Mouse (Mus musculus) A20 (cell line): Measurements from ENCODE around the gene Ints1.
"Not testable (repeated sequence)": the region's sequence is repeated elsewhere in the genome, so short reads cannot be mapped to it uniquely, and the experiment has no call there.

Experiments
- DNase-seq: peaks from one replicate; pipeline ENCODE4 v3.0.0-alpha.2; 2011; ENCODE audit warnings: low read depth, low spot score

Gene Ints1

DNA sequence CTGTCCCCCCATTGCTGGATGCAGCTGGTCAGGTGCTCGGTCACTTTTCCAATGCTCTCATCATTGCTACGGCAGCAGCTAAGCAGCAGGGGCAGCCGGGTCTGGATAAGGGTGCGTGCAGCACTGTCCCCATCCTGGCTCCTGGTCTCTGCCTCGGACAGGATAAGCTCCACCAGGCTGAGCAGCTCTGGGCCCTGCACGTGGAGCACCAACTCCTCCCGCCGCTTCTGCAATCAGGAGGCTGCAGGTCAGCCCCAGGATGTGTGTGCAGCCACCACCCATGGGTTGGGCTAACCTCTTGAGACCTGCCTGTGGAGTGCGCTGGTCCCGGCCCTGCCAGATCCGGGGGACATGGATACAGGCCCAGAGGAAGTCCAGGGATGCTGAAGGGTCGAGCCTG, 19.3 kb downstream of the Ints1 start:
- no peak for DNase-seq

DNA sequence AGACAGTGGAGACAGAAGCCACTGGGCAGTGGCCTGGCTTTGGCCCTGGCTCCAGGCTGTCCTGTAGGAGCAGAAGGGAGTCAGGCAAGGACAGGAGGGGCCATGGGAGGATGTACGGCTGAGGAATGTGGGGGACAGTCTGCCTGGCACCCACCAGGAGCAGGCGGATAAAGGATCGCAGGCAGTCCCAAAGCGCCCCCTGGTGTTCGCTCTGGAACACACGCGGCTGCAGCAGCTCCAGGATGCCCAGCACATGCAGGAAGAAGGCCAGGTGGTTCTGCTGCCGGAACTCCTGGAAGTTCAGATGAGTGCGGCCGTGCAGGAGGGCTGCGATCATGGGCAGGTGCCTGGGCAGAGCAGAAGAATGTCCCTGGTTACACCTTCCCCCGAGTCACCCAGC, 20.7 kb downstream of the Ints1 start:
- peak; percentile 54 for DNase-seq

DNA sequence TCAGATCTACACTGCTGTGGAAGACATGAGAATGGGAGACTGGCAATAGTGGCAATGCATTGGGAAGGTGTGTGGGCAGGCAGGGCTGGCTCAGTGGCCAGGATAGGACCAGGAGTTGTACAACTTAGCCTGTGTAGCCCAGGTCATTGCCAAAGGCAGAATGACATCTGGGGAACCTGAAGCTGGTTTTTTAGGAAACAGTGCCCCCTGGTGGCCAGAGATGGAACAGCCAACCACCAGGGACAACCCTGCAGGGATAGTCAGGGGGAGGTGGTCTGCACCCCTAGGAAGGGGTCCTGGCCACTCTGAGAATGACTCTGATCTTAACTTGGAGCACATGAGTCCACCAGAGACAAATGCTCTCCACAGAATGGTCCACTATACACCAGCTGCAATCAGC, 24.9 kb downstream of the Ints1 start:
- peak; percentile 53 for DNase-seq

DNA sequence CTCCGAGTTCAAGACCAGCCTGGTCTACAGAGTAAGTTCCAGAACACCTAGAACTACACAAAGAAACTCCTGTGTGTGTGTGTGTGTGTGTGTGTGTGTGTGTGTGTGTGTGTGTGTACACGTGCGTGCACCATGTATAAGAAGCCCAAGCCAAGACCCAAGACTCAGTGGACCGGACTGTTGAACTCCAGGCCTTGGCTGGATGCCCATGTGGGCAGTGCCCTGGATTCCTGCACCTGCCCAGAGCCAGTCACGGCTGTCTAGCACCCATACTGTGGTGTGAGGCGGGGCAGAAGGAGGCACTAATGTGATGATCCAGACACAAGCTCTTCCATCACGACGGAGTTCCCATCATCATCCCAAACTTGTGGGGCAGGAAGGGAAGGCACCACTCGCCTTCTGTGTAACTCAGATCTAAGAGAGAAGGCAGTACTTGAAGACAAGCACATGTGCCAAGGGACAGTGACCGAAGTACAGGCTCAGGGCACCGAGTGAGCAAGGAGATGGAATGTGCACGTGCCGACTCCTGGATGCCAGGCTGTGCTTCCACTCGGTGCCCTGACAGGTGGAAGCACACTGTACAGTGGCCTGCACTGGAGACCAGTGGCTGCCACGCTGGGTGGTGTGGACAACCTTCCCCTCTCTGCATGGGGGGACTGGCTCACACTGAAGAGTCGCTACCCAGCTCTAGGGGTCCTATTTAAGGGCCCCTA, 25.9 kb downstream of the Ints1 start:
- DNase-seq = no peak

DNA sequence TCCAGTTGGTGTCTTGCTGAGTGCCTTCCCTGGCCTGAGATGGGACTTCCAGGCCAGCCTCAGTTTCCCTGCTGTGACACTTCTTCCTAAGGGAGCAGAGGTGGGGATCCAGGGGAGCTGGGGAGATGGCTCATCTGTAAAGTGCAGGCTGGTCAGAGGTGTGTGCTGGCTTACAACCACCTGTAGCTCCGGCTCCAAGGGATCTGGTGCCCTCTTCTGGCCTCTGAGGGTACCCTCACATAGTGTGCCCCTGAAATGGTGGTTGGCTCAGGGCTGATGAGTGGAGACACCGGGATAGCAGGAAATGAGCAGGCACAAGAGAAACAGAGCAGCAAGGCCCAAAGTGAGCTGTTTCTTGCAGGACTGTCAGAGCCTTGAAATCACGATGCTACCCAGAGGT, 29.7 kb downstream of the Ints1 start:
- peak; percentile 63 for DNase-seq

DNA sequence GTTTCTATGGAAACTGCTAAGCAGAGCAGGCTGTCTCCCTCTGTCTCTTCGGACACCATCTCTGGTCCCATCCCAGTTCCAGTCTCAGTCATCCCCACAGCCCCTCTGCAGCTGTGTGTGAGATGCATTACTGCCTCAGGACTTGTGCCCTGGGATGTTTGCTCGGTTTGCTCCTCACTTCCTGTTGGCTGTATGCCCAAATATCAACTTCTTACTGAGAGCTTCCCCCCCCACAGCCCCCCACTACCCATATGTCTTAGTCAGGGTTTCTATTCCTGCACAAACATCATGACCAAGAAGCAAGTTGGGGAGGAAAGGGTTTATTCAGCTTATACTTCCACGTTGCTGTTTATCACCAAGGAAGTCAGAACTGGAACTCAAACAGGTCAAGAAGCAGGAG, 32.8 kb downstream of the Ints1 start:
- not testable (repeated sequence) for DNase-seq

DNA sequence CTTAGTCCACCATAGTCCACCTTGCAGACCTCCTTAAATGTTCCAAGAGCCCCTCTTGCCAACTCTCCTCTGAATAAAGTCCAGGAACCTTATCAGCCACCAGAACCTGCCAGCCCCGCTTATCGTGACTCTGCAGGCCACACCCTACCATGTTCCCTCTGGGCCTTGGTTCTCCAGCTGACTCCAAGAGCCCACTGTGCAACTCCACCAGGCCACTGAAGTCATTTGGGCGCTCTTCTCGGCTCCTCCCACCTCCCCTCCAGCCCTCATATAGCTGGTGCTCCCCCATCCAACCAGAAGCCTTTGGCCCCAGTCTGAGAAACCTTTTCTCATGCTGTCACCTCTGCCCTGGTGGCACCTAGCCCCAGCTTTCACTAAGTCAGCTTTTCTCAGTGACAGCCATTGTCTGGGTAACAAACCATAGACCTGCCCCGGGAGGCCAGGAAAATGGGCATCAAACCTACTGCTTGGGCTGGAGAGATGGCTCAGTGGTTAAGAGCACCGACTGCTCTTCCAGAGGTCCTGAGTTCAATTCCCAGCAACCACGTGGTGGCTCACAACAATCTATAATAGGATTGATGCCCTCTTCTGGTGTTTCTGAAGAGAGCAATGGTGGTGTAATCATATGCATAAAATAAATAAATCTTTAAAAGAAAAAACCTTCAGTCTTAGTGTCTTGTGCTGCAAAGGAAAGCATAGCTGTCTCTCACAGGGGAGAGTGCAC, 36.7 kb downstream of the Ints1 start:
- no peak for DNase-seq

DNA sequence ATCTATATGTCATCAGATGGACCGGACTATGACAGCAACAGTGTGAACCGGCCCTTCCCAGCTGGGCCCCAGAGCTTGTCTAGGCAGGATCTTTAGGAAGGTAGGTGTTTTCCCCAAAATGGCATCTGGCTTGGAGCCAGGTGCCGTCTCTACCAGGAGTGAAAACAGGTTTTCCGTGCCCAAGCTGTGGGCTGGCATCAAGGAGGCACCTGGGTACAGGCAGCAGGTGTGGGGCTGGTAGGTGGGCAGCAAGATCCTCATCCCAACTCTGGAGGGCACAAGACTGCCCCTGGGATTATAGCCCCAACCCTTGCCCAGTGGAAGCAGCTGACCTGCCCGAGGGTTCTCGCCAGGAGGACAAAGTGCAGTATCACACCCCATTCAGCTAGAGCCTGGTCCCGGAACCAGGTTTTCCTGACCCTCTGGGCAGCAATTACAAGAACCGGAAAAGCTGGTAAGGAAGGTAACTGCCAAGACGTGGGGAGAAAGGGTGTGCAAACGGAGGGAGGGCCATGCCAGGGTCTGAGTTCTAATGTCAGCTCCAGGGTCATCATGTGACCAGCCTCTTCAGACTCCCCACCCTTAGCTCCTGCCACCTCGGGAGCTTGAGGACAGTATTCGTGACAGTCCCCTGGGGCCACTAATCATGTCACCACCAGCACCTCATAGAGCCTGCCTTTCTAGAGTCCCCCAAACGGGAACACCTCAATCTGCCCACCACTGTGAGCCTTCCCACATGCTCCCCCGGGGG, 37.5 kb downstream of the Ints1 start:
- DNase-seq = no peak

DNA sequence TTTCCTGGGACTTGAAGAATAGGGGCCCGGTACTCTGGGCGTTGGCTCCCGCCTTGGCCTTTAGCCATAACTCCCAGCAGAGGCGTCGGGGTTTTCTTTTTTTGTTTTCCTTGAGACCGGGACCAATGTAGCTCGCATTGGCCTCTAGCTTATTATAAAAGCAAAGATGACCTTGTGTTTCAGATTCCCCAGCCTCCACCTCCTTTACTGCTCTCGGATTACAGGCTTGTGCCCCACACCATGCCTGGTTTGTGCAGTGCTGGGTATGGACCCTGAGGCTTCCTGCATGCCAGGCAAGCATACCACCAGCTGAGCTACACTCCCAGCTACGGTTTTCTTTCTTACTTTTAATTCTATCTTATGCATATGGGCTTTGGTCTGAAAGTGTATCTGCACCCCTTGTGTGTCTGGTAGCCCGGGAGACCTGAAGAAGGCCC, 39.0 kb downstream of the Ints1 start:
- no peak for DNase-seq

DNA sequence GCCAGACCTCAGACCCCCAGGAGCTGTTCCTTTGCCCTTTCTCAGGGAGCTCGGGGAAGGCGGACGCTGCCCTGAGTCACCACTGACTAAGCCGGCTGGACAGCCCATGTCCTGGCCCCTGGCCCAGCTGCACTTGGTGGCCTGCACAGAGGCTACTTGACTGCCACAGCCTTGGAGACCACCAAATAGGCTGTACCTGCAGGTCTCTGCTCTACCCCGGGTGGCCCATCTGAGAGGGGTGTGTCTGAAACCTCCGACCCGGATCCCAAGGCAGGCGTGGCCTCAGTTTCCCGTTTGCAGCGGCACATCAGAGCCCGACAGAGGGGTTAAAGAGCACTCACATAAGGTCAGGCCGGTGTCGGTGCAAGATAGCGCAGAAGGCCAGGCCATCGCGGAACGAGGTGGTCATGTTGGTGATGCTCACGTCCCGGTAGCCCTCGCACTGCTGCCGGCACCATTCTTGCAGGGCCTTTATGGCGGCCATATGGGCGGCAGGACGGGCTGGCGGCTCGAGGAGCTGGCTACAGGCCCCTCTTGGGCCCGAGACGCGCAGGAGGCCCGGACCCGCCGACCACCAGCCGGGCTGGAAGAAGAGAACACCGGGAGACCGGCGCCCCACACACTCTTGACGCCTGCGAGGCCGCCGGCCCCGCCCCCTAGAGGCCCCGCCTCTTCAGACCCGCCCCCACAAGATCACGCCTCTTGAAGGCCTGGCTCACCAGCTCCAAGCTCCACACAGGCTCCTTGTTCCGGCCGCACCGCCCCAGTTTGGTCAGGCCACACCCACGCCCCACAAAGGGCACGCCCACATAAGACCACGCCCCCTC, 39.6 kb downstream of the Ints1 start, which contains the start of gene Micall2:
Gene Micall2, minus strand, starts transcription at position 660 of the 827 bp plus-strand sequence.
- peak; percentile 73 for DNase-seq

DNA sequence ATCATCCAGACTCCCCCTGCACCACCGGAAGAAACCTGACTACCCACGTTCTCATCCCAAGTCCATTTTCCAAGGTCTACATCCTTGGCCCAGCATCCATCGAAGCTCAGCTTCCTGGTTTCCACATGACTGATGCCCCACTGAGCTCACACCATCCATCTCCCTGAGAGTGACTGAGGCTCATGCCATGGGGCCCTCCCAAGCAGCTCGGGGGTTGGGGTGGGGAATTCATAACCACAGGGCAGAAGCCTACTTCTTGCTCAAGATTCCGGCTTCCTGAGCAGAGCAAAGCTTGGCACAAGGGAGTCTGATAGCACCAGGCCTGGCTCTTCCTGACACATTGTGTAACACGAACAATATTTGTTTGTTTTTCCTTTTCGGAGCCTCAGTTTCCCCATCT, 40.7 kb downstream of the Ints1 start:
- no peak for DNase-seq

DNA sequence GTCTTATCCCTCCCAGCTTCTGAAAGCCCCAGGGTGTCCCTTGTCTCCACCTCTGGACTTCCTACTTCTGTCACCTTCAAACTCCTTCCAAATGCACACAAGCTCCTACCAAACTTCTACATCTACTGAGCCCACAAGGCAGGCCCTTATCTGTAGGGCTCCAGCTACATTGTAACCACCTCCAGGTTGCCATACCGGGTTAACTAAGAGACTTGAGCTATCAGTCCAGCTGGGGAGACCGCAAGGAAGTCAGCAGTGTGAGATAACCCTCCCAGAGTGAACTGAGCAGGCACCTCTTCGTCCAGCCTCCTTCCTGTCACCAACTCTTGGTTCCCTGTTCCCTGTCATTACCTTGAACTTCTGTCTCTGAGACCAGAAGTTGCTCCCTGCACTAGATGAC, 41.5 kb downstream of the Ints1 start:
- no peak for DNase-seq

DNA sequence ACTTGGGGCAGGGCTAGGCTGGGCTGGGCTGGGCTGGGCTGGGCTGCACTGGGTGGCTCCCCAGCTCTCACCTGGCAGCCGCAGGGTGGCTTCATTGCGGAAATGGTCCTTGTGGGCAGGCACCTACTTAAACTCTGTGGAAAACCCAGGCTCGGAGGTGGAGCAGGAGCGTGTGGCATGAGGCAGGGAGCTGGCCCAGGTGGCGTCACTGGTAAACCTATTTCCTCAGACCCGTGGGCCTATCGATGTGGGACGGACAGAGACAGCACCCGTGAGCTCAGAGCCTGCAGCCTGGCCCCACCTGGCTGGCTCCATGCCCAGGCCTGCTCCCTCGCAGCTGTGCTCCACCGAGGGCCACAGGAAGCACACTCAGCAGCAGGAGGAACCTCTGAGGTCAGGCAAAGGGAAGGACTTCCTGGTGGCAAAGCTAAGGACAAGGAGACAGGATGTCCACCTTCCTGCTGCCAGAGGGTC, 42.8 kb downstream of the Ints1 start:
- DNase-seq = no peak

DNA sequence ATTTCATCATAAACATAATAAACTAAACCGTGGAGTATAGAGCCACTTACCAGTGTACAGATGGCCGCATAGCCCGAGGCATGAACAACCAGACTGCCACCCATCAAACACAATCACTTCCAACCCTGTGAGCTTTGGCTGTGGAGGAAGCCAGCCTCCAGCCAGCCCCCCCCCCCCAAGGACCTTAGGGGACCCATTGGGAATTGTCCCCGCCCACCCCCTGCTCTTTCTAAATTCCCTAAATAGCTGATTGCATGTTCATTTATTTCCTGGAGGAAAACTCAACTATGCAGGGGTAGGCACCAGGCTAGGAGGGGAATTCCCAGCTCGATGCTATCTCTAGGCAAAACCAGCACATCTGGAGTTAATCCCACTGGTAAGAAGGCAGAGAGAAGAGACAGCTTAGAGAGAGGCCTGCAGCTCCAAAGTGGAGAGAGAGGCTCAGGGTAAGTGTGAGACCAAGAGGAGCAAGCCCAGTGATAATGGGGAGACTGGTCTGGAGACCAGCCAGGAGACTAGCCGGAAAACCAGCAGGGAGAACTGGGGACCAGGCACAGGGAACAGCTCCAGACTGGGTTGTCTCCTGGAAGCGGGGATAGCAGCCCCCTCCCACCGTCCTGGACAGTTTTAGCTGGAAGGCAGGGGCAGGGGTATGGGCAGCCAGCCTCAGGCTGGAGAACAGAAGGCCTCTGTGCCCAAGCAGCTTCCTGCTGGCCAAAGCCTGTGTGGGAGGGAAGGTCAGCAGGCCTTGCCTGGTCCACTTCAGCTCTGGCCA, 44.6 kb downstream of the Ints1 start:
- DNase-seq = no peak

DNA sequence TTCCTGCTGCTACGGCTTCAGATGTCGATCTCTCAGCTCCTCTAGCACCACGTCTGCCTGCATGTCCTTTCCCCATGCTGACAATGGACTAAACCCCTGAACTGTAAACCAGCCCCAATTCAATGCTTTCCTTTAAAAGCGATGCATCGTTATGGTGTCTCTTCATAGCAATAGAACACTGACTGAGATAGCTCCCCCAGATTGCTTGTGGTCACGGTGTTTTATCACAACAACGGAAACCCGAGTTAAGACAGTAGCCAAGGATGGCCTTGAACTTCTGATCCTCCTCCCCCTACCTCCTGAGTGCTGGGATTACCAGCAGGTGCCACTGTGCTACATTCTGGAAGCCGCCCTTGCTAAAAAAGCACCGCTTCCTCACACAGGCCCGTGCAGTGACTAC, 48.2 kb downstream of the Ints1 start:
- no peak for DNase-seq

DNA sequence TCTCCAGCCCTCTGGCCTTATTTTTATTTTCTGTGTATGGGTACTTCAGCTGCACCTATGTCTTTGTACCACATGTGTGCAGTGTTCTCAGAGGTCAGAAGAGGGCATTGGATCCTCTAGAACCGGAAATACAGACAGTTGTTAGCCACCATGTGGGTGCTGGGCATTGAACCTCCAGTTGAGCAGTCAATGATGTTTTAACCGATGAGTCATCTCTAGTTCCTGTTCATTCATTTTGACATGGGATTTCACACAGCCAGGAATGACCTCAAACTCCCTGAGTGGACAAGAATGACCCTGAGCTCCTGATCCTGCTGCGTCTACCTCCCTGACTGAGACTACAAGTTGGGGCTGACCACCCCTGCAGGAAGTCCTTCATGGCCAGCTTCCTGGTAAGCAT, 49.3 kb downstream of the Ints1 start:
- DNase-seq = no peak

DNA sequence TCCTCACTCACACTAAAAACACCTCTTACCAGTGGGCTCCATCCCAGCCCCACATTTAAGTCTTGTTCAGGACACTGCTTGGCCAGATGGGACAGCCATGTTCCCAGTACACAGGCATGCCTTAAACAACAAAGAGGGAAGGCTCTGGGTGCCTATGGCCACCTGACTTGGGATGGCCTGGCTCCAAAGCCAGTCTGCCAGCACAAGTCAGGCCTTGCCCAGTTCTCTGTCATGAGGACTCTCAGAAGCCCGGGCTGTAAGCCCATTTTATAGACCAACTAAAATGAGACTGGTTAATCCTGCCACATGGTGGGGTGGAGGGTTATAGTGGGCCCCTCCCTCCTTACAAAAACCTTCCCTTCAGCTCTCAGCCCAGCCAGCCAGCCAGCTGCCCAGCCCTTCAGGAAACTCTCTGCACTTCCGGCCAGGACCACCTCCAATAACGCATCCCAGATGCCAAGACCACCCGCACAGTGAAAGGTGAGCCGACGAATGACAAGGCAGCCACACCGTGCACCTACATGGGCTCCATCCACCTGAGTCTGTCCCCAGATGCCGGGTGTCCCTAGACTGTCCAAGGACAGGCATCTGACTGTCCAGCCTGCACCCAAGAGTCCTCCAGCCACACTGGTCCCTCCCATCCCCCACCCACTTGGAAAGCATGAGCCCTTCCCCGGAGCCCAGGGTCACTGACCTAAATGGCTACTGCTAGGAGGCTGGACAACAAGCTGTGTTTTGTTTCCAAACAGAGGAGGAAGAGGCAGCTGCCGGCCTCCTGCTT, 50.9 kb downstream of the Ints1 start:
- DNase-seq = no peak

DNA sequence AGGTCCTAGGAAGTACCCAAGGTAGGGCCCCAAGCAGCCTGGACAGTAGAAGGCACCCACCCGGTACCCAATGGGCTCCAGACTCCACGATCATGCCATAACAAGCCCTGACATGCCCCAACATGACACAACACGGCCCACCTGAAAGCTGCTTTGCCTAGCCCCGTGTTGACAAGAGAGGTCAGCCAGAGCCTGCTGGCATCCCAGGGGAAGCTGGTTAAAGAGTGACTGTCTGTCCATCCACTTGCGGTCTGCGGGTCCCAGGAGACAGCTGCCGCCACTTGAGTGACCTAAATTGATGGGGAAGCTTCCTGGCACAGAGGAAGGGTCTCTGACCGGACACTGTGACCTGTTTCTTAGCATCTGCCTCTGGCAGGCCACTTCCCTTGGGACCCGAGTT, 52.4 kb downstream of the Ints1 start:
- DNase-seq = no peak

DNA sequence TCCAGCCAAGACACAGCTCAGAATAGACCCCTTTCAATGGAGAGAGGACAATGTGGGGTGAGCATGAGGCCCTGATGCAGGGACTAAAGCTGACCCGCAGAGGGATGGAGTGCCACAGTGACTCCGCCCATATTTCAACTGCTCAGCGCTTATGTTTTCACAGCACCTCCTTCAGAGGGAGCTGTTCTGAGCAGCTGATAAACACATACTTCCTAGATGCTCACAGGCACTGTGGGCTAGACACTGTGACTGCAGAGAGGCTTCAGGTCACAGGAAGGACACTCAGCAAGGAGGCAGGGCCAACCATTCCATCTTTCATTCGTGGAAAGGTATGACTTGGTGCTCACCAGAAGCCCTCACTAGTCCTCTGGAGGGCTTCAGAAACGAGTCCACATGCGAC, 52.8 kb downstream of the Ints1 start:
- peak; percentile 31 for DNase-seq

DNA sequence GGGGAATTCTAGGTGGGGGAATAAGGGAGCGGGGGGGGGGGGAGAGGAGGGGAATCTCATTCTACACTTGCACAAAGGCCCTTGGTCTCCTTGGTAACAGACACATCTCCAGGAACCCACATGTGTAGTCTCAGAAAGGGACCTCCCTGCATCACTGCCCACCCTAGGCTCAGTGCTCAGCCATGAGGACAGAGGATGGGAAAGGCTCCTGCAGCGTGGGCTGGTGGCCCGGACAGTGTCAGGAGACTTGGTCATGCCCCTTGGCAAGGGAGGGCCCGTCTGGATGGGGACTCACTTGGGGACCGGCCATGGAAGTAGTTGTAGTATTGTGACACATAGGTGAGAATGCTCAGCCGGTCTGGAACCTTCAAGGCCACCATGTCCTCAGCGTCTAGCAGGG, 56.5 kb downstream of the Ints1 start:
- DNase-seq = no peak
